Mouse (Mus musculus): Measurements from ENCODE around the gene Schip1.

DNA sequence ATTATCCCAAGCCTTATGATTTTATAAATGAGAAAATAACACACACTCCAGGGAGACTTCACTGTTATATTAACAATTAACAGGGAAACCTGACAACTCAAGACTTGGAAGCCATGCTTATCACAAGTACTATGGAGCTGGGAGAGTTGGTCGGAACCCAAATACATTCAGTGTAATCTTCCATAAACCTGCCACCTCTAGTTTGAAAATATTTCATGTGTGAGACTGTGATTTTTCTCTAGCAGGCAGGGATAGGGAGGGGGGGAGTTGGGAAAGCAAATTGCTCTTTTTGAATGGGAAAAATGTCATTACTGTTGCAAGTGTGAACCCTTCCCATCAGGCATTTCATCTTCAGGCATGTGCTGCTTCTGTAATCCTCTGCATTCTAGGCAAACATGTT is 132.3 kb downstream of the Schip1 start:
- TF ChIP-seq POLR2A (IDR thresholded peaks at IDR 0.05; ENCODE audit: borderline replicate concordance, extremely low read depth, low read depth, low read length) (no peak), CTCF (IDR thresholded peaks at IDR 0.05; ENCODE audit: insufficient read depth, low read length) (no peak)

Data from lung, adult 2 months (tissue).